Mouse (Mus musculus): ENCODE data around the gene Syn2.

GRCm38 (mm10) chr6:115238031-115239027 is 103.6 kb downstream of the Syn2 start:
- TF ChIP-seq POLR2A (IDR thresholded peaks at IDR 0.05; ENCODE audit: borderline replicate concordance, extremely low read depth, insufficient read depth, insufficient read length, poor library complexity, severe bottlenecking) = no peak
- TF ChIP-seq CTCF (IDR thresholded peaks at IDR 0.05; ENCODE audit: borderline replicate concordance, extremely low read depth, insufficient read depth, insufficient read length) = no peak
